Mouse (Mus musculus) limb, embryonic 12.5 days (tissue): ENCODE measurements around the gene Setdb2. TPM values are rescaled to one million over a fixed set of nuclear protein-coding genes. Genes with fewer than 3 reads are reported as not detected.

ENCODE experiments used
- ATAC-seq: fragments of 200-750 bp; cut with Nextera tagmentation; 2 replicates; pipeline ENCODE4 v1.8.0; 2017; ENCODE audit warnings: low read depth, moderate TSS enrichment; ENCODE audit not compliant: insufficient number of reproducible peaks, insufficient read depth, low FRiP score, low TSS enrichment
- H3K27ac ChIP-seq: fragments of 300-500 bp; sonication (generic); 2 replicates; pipeline ENCODE4 v1.5.1; 2016; ENCODE audit warnings: mild to moderate bottlenecking, moderate library complexity
- H3K27me3 ChIP-seq: fragments of 300-500 bp; sonication (generic); 2 replicates; pipeline ENCODE4 v1.6.1; 2016; ENCODE audit warnings: mild to moderate bottlenecking, moderate library complexity
- H3K36me3 ChIP-seq: fragments of 300-500 bp; sonication (generic); 2 replicates; pipeline ENCODE4 v1.6.1; 2016; ENCODE audit warnings: mild to moderate bottlenecking, moderate library complexity
- H3K4me1 ChIP-seq: fragments of 300-500 bp; sonication (generic); replicated peaks from 2 replicates; pipeline ENCODE4 v1.6.1; 2016
- H3K4me2 ChIP-seq: fragments of 300-500 bp; sonication (generic); 2 replicates; pipeline ENCODE4 v1.6.1; 2016; ENCODE audit warnings: mild to moderate bottlenecking, moderate library complexity
- H3K4me3 ChIP-seq: fragments of 300-500 bp; sonication (generic); replicated peaks from 2 replicates; pipeline ENCODE4 v1.5.1; 2016; ENCODE audit warnings: mild to moderate bottlenecking
- H3K9ac ChIP-seq: fragments of 300-500 bp; sonication (generic); replicated peaks from 2 replicates; pipeline ENCODE4 v1.6.1; 2016; ENCODE audit warnings: mild to moderate bottlenecking, moderate library complexity
- H3K9me3 ChIP-seq: fragments of 300-500 bp; sonication (generic); 2 replicates; pipeline ENCODE4 v1.6.1; 2016; ENCODE audit warnings: mild to moderate bottlenecking, moderate library complexity
- WGBS: fragments of 180-500 bp; shearing (Covaris S2); methylation state at CpG from one replicate; pipeline ENCODE4 v1.1.7; 2016; 5-methylcytosine and 5-hydroxymethylcytosine counted together
- polyA plus RNA-seq: library from polyadenylated mRNA; unstranded; fragments of >200 nt; fragmentation: Nextera tagmentation; extraction: Ambion mirVana; gene quantifications from 2 replicates; pipeline ENCODE4 v1.2.1, GENCODE M21; 2016

Setdb2 gene
- 13.7 and 14.1 TPM in 2 replicates for polyA plus RNA-seq

DNA sequence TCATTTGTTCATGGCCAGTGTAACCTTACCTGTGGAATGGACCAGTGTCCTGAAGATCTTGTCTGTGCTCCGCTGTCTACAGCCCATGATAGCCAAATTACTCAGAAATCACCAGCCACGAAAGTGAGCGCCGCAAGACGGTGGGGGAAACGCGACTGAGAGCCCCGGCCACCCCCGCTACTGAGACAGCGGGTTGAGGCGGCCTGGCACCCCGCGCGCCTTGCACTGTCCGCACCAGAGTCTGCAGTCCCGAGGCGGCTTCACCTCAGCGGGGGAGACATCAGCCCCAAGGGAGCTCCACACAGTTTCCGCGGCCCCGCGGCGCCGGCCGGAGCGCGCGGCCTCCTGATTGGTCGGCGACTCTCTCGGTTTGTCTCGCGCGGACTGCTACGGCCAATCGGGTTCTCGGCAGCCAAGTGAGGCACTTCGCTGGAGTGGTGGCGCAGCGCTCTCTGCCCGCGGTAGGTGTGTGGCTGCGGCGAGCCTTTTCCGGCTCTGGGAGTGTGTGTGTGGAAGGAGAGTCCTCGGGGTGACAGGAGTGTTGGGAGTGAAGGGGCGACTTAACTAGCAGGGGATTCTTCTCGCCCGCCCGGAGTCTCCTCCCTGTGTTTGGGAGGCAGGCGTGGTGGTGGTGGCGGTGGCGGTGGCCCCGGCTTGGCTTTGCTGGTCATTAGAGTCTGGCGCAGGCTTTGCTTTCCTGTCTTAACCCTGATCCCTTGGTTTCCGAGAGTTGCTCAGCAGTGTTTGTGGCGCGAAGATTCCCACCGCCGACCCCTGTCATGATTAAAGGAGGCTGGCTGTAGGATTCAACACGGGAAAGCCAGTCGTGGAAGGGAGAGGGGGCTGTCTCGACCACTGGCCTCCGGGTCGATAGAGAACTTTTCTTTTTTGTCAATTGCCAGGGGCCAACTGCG lies at the start of gene Setdb2, which contains the start of gene Cab39l:
Gene Setdb2 (minus strand): TSS at position 327 of the 914 bp plus-strand sequence.
Gene Cab39l (plus strand): TSS at position 415 of the 914 bp plus-strand sequence.
- H3K4me3 ChIP-seq, result peak within 1 kb of the TSS; percentile 87
- H3K36me3 ChIP-seq, result 0 out of 2 replicates have a peak, but pooled peaks cover 3% of the 10 kb centered on the region
- no peaks in the 10 kb centered on the region for H3K9me3 ChIP-seq
- H3K27ac ChIP-seq, result peak within 1 kb of the TSS; percentile 81
- H3K4me1 ChIP-seq, result peaks cover 10% of the 10 kb centered on the region
- peak within 1 kb of the TSS; percentile 80 for H3K9ac ChIP-seq
- WGBS, result under 1% methylated on average over 66 of the region's 66 CpGs
- no peaks in the 10 kb centered on the region for H3K27me3 ChIP-seq
- peak; percentile 99 for ATAC-seq
- H3K4me2 ChIP-seq, result peak within 1 kb of the TSS; percentile 65

DNA sequence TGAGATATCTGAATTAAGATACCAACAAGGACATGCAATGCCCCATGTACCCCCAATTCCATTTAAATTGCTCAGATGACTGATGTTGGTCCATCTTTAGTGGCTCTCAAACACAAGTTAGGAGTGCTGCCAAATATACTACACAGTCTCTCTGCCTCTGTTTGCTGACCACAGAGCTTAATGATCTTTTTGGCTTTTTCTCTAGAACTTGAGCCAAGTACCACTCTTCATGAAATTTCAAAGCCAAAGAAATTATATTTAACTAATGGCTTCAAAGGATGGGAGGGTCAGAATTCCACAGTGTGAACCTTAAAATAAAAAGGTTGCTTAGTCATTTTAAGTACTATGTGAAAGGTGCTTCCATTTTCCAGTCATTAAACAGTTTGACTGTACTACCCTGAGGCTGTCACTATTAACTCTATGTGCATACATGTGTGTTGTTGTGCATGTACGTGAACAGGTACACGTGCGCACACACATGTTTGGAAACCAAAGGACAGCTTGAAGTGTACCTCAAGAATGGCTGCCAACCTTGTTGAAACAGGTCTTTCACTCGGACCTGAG lies 44.6 kb upstream of the Setdb2 start:
- no peaks in the 10 kb centered on the region for H3K36me3 ChIP-seq
- H3K9ac ChIP-seq, result no peak overlapping the region
- no peak overlapping the region for H3K4me2 ChIP-seq
- WGBS, result 89% methylated on average over 4 of the region's 4 CpGs
- H3K27ac ChIP-seq, result no peak overlapping the region
- no peaks in the 10 kb centered on the region for H3K9me3 ChIP-seq
- H3K4me3 ChIP-seq, result no peak overlapping the region
- no peak for ATAC-seq
- no peaks in the 10 kb centered on the region for H3K4me1 ChIP-seq
- H3K27me3 ChIP-seq, result no peaks in the 10 kb centered on the region

- H3K36me3 ChIP-seq, result no peaks in the 10 kb centered on the region
- no peak overlapping the region for H3K27ac ChIP-seq
- H3K9me3 ChIP-seq, result no peaks in the 10 kb centered on the region
- no peak overlapping the region for H3K9ac ChIP-seq
- H3K4me1 ChIP-seq, result 0 out of 2 replicates have a peak, but pooled peaks cover 3% of the 10 kb centered on the region
- H3K4me2 ChIP-seq, result no peak overlapping the region
- ATAC-seq, result no peak
- 56% methylated on average over 6 of the region's 6 CpGs for WGBS
- no peak overlapping the region for H3K4me3 ChIP-seq
- H3K27me3 ChIP-seq, result no peaks in the 10 kb centered on the region
Measured at GRCm38 (mm10) chr14:59478699-59479098, 38.0 kb upstream of the Setdb2 start.

- Histone ChIP-seq H3K36me3 (no peaks in the 10 kb centered on the region; the same call in 1 of the 2 replicates), H3K27me3 (no peaks in the 10 kb centered on the region), H3K9me3 (no peaks in the 10 kb centered on the region), H3K9ac (no peak overlapping the region), H3K4me3 (no peak overlapping the region), H3K4me2 (no peak overlapping the region), H3K27ac (no peak overlapping the region), H3K4me1 (no peaks in the 10 kb centered on the region)
- 91% methylated on average over 1 of the region's 1 CpGs for WGBS
- ATAC-seq, result no peak
Measured at GRCm38 (mm10) chr14:59470781-59471180, 30.1 kb upstream of the Setdb2 start.

DNA sequence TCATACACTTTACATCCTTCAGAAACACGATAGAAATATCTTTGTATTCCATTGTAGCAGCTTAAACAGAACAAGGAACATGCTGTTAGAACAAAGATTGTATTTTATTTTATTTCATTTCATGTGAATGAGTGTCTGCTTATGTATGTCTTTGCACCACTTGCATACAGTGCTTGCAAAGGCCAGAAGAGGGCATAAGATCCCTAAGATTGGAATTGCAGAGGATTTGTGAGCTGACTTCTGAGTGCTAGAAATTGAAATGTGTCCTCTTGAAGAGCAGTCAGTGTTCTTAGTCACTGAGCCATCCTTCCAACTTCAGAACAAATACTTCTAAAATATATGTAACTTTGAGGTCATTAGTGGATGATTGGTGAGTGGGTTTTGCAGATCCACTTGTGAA lies 27.1 kb upstream of the Setdb2 start:
- Histone ChIP-seq H3K36me3 (peaks cover 5% of the 10 kb centered on the region; the same call in 1 of the 2 replicates), H3K9ac (no peak overlapping the region), H3K4me1 (no peaks in the 10 kb centered on the region), H3K4me3 (no peak overlapping the region), H3K27me3 (no peaks in the 10 kb centered on the region), H3K9me3 (no peaks in the 10 kb centered on the region), H3K27ac (no peak overlapping the region), H3K4me2 (no peak overlapping the region)
- 71% methylated on average over 1 of the region's 1 CpGs for WGBS
- no peak for ATAC-seq

GRCm38 (mm10) chr14:59466503-59466902 lies 25.8 kb upstream of the Setdb2 start:
- H3K36me3 ChIP-seq, result peaks cover 12% of the 10 kb centered on the region; the same call in 1 of the 2 replicates
- no peak overlapping the region for H3K27ac ChIP-seq
- no peaks in the 10 kb centered on the region for H3K4me1 ChIP-seq
- H3K4me3 ChIP-seq, result no peak overlapping the region
- no peak for ATAC-seq
- H3K4me2 ChIP-seq, result no peak overlapping the region
- H3K9me3 ChIP-seq, result no peaks in the 10 kb centered on the region
- 88% methylated on average over 2 of the region's 2 CpGs for WGBS
- H3K9ac ChIP-seq, result no peak overlapping the region
- H3K27me3 ChIP-seq, result no peaks in the 10 kb centered on the region

DNA sequence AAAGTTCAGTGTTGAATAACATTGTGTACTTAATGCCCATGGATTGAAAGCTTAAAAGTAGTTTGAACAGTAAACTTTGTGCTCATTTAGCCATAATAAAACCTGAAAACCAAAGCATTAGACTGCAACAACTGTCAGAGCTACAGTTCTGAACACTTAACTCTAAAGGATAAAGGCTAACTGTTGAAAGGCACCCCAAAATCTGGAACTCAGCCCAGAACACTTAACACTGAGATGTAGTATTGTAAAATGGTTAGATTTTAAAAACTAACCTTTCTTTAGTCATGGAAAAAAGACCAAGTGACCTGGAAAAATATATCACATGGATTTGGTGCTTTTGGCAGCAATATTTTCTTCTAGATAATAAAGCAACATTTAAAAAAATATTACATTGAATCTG lies 7.3 kb upstream of the Setdb2 start:
- Histone ChIP-seq H3K9me3 (peaks cover 7% of the 10 kb centered on the region), H3K4me1 (no peaks in the 10 kb centered on the region), H3K4me2 (no peak overlapping the region), H3K9ac (no peak overlapping the region), H3K27me3 (no peaks in the 10 kb centered on the region), H3K36me3 (peaks cover 4% of the 10 kb centered on the region; the same call in 1 of the 2 replicates), H3K27ac (no peak overlapping the region), H3K4me3 (no peak overlapping the region)
- ATAC-seq, result no peak

DNA sequence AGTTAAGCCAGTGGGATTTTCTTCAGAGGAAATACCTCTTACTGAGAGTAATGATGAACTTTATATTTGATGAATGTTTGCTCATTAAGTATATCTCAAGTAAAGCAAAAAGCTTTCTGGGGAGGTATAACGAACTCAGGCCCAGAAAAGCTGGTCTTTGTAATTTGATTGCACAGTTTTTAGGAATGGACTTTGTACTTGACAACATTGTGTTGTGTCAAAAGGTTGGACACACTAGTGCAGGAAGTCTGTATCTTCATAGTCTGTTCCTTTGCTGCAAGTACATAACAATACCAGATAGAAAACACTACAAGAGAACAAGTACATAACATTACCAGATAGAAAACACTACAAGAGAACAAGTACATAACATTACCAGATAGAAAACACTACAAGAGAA lies 4.7 kb upstream of the Setdb2 start:
- no peak overlapping the region for H3K9ac ChIP-seq
- 79% methylated on average over 1 of the region's 1 CpGs for WGBS
- H3K27ac ChIP-seq, result no peak overlapping the region
- peaks cover 7% of the 10 kb centered on the region for H3K9me3 ChIP-seq
- H3K4me1 ChIP-seq, result no peaks in the 10 kb centered on the region; the same call in 1 of the 2 replicates
- no peak overlapping the region for H3K4me3 ChIP-seq
- no peak overlapping the region for H3K4me2 ChIP-seq
- no peak for ATAC-seq
- peaks cover 4% of the 10 kb centered on the region; the same call in 1 of the 2 replicates for H3K36me3 ChIP-seq
- no peaks in the 10 kb centered on the region for H3K27me3 ChIP-seq

GRCm38 (mm10) chr14:59441472-59441805 lies 755 bp upstream of the Setdb2 start:
- Histone ChIP-seq H3K9me3 (no peaks in the 10 kb centered on the region), H3K27me3 (no peaks in the 10 kb centered on the region), H3K4me2 (peak overlapping the region; percentile 65), H3K9ac (peak overlapping the region; percentile 80), H3K27ac (no peak overlapping the region), H3K36me3 (no peaks in the 10 kb centered on the region), H3K4me3 (peak overlapping the region; percentile 87), H3K4me1 (peaks cover 10% of the 10 kb centered on the region)
- WGBS, result 13% methylated on average over 6 of the region's 6 CpGs
- ATAC-seq, result no peak

DNA sequence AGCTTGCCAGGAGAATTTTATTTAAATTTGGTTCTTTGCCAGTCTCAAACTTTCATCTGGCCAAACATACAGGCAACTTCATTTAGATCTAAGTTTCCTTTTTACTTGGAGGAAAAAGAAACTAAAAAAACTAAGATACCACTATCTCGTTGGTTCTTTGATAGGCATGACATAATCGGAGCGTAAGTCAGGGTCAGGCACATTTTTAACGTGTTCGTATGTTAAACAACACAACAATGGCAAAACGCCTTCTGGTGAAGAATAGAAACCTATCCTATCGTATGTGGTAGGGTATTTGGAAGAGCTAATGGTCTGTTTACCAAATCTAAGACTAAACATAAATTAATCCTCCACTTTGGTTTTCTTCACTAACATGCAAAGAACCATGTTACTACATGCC lies 645 bp downstream of the Setdb2 start:
- Histone ChIP-seq H3K9me3 (no peaks in the 10 kb centered on the region), H3K9ac (peak overlapping the region; percentile 80), H3K27ac (no peak overlapping the region), H3K4me1 (peaks cover 10% of the 10 kb centered on the region), H3K36me3 (0 out of 2 replicates have a peak, but pooled peaks cover 4% of the 10 kb centered on the region), H3K4me2 (peak overlapping the region; percentile 65), H3K4me3 (peak overlapping the region; percentile 87), H3K27me3 (no peaks in the 10 kb centered on the region)
- 25% methylated on average over 7 of the region's 7 CpGs for WGBS
- ATAC-seq, result no peak

GRCm38 (mm10) chr14:59438505-59438904 lies 2.2 kb downstream of the Setdb2 start:
- ATAC-seq, result no peak
- WGBS, result 85% methylated on average over 2 of the region's 2 CpGs
- Histone ChIP-seq H3K4me1 (peaks cover 10% of the 10 kb centered on the region), H3K4me3 (no peak overlapping the region), H3K27ac (no peak overlapping the region), H3K9ac (no peak overlapping the region), H3K27me3 (no peaks in the 10 kb centered on the region), H3K9me3 (no peaks in the 10 kb centered on the region), H3K36me3 (0 out of 2 replicates have a peak, but pooled peaks cover 4% of the 10 kb centered on the region), H3K4me2 (no peak overlapping the region)
